Mouse (Mus musculus) embryonic facial prominence, embryonic 13.5 days (tissue): ENCODE data around the gene Tceanc2. TPM values are rescaled to one million over a fixed set of nuclear protein-coding genes. Genes with fewer than 3 reads are reported as not detected.

ENCODE experiments used
- ATAC-seq: fragments of 200-750 bp; cut with Nextera tagmentation; 2 replicates; pipeline ENCODE4 v1.8.0; 2017; ENCODE audit warnings: low read depth; ENCODE audit not compliant: insufficient number of reproducible peaks, insufficient read depth, low FRiP score, low TSS enrichment
- H3K27ac ChIP-seq: fragments of 300-500 bp; sonication (generic); 2 replicates; pipeline ENCODE4 v1.5.1; 2015; ENCODE audit warnings: moderate library complexity, mild to moderate bottlenecking, inconsistent platforms
- H3K27me3 ChIP-seq: fragments of 300-500 bp; sonication (generic); 2 replicates; pipeline ENCODE4 v1.6.1; 2015; ENCODE audit warnings: mild to moderate bottlenecking, inconsistent platforms
- H3K36me3 ChIP-seq: fragments of 300-500 bp; sonication (generic); 2 replicates; pipeline ENCODE4 v1.6.1; 2015; ENCODE audit warnings: mild to moderate bottlenecking, inconsistent platforms
- H3K4me1 ChIP-seq: fragments of 300-500 bp; sonication (generic); 2 replicates; pipeline ENCODE4 v1.6.1; 2015; ENCODE audit warnings: inconsistent platforms
- H3K4me2 ChIP-seq: fragments of 300-500 bp; sonication (generic); 2 replicates; pipeline ENCODE4 v1.6.1; 2015; ENCODE audit warnings: moderate library complexity, mild to moderate bottlenecking, inconsistent platforms
- H3K4me3 ChIP-seq: fragments of 300-500 bp; sonication (generic); 2 replicates; pipeline ENCODE4 v1.5.1; 2015; ENCODE audit warnings: mild to moderate bottlenecking, inconsistent platforms
- H3K9ac ChIP-seq: fragments of 300-500 bp; sonication (generic); 2 replicates; pipeline ENCODE4 v1.6.1; 2015; ENCODE audit warnings: mild to moderate bottlenecking, inconsistent platforms
- H3K9me3 ChIP-seq: fragments of 300-500 bp; sonication (generic); 2 replicates; pipeline ENCODE4 v1.6.1; 2016; ENCODE audit warnings: inconsistent platforms
- WGBS: fragments of 180-500 bp; shearing (Covaris S2); methylation state at CpG from one replicate; pipeline ENCODE4 v1.1.7; 2015; ENCODE audit warnings: mixed read lengths; 5-methylcytosine and 5-hydroxymethylcytosine counted together
- polyA plus RNA-seq: library from polyadenylated mRNA; unstranded; fragments of >200 nt; fragmentation: Nextera tagmentation; extraction: Ambion mirVana; gene quantifications from 2 replicates; pipeline ENCODE4 v1.2.1, GENCODE M21; 2015

Tceanc2 gene
- polyA plus RNA-seq, 1 experiment from 2014 or later: 37.7 TPM

GRCm38 (mm10) chr4:107203001-107203400, 24.1 kb upstream of the Tceanc2 start:
- no peak overlapping the region for H3K9ac ChIP-seq
- no peaks in the 10 kb centered on the region for H3K4me1 ChIP-seq
- H3K27me3 ChIP-seq: no peaks in the 10 kb centered on the region
- H3K4me3 ChIP-seq: no peak overlapping the region
- no peak overlapping the region for H3K27ac ChIP-seq
- WGBS: 86% methylated on average over 7 of the region's 7 CpGs
- H3K9me3 ChIP-seq: no peaks in the 10 kb centered on the region
- ATAC-seq: no peak
- H3K4me2 ChIP-seq: no peak overlapping the region
- H3K36me3 ChIP-seq: peaks cover 98% of the 10 kb centered on the region

GRCm38 (mm10) chr4:107201779-107202178, 22.9 kb upstream of the Tceanc2 start:
- Histone ChIP-seq H3K27ac (no peak overlapping the region), H3K9ac (no peak overlapping the region), H3K9me3 (no peaks in the 10 kb centered on the region), H3K36me3 (peaks cover 95% of the 10 kb centered on the region), H3K4me2 (no peak overlapping the region), H3K4me1 (no peaks in the 10 kb centered on the region), H3K27me3 (no peaks in the 10 kb centered on the region), H3K4me3 (no peak overlapping the region)
- 92% methylated on average over 3 of the region's 3 CpGs for WGBS
- no peak for ATAC-seq

- whole genome bisulfite sequencing: 86% methylated on average over 5 of the region's 5 CpGs
- peaks cover 87% of the 10 kb centered on the region for H3K36me3 ChIP-seq
- H3K27me3 ChIP-seq: no peaks in the 10 kb centered on the region
- H3K4me2 ChIP-seq: no peak overlapping the region
- no peak overlapping the region for H3K27ac ChIP-seq
- H3K9ac ChIP-seq: no peak overlapping the region
- no peak overlapping the region for H3K4me3 ChIP-seq
- H3K9me3 ChIP-seq: no peaks in the 10 kb centered on the region
- no peaks in the 10 kb centered on the region for H3K4me1 ChIP-seq
- no peak for ATAC-seq
Measured at GRCm38 (mm10) chr4:107198072-107198471, 19.2 kb upstream of the Tceanc2 start.

- Histone ChIP-seq H3K27me3 (no peaks in the 10 kb centered on the region), H3K4me1 (no peaks in the 10 kb centered on the region), H3K4me2 (no peak overlapping the region), H3K4me3 (no peak overlapping the region), H3K36me3 (peaks cover 84% of the 10 kb centered on the region), H3K27ac (no peak overlapping the region), H3K9me3 (no peaks in the 10 kb centered on the region), H3K9ac (no peak overlapping the region)
- 75% methylated on average over 2 of the region's 2 CpGs for WGBS
- ATAC-seq: no peak
Measured at GRCm38 (mm10) chr4:107196454-107196853, 17.5 kb upstream of the Tceanc2 start.

- WGBS: 95% methylated on average over 3 of the region's 3 CpGs
- Histone ChIP-seq H3K27ac (no peak overlapping the region), H3K27me3 (no peaks in the 10 kb centered on the region), H3K4me3 (no peak overlapping the region), H3K36me3 (peaks cover 81% of the 10 kb centered on the region), H3K4me2 (no peak overlapping the region), H3K9ac (no peak overlapping the region), H3K9me3 (no peaks in the 10 kb centered on the region), H3K4me1 (no peaks in the 10 kb centered on the region)
- ATAC-seq: no peak
Measured at GRCm38 (mm10) chr4:107193841-107194240, 14.9 kb upstream of the Tceanc2 start.

GRCm38 (mm10) chr4:107185703-107186102, 6.8 kb upstream of the Tceanc2 start:
- Histone ChIP-seq H3K4me1 (peaks cover 48% of the 10 kb centered on the region), H3K27me3 (no peaks in the 10 kb centered on the region), H3K9ac (no peak overlapping the region), H3K4me2 (peak overlapping the region; percentile 43), H3K27ac (peak overlapping the region; percentile 95), H3K36me3 (peaks cover 42% of the 10 kb centered on the region), H3K9me3 (no peaks in the 10 kb centered on the region), H3K4me3 (no peak overlapping the region)
- 14% methylated on average over 3 of the region's 3 CpGs for WGBS
- 0 out of 2 replicates have a peak, but pooled peaks have one; percentile 56 for ATAC-seq

- ATAC-seq: no peak
- H3K9me3 ChIP-seq: no peaks in the 10 kb centered on the region
- peaks cover 19% of the 10 kb centered on the region for H3K36me3 ChIP-seq
- peaks cover 59% of the 10 kb centered on the region for H3K4me1 ChIP-seq
- H3K27ac ChIP-seq: peak overlapping the region; percentile 78
- no peak overlapping the region for H3K4me3 ChIP-seq
- H3K27me3 ChIP-seq: no peaks in the 10 kb centered on the region
- no peak overlapping the region for H3K9ac ChIP-seq
- WGBS: 80% methylated on average over 4 of the region's 4 CpGs
- 0 out of 2 replicates have a peak overlapping the region, but pooled peaks have one; percentile 2 for H3K4me2 ChIP-seq
Measured at GRCm38 (mm10) chr4:107183203-107183602, 4.3 kb upstream of the Tceanc2 start.

GRCm38 (mm10) chr4:107182796-107183195, 3.9 kb upstream of the Tceanc2 start:
- Histone ChIP-seq H3K9ac (no peak overlapping the region), H3K4me1 (peaks cover 59% of the 10 kb centered on the region), H3K4me2 (0 out of 2 replicates have a peak overlapping the region, but pooled peaks have one; percentile 2), H3K36me3 (peaks cover 15% of the 10 kb centered on the region), H3K27ac (peak overlapping the region; percentile 78), H3K9me3 (no peaks in the 10 kb centered on the region), H3K27me3 (no peaks in the 10 kb centered on the region), H3K4me3 (no peak overlapping the region)
- no peak for ATAC-seq
- WGBS: 41% methylated on average over 2 of the region's 2 CpGs

- Histone ChIP-seq H3K4me3 (no peak overlapping the region), H3K4me1 (peaks cover 66% of the 10 kb centered on the region), H3K27ac (peak overlapping the region; percentile 51; the same call in 1 of the 2 replicates), H3K27me3 (no peaks in the 10 kb centered on the region), H3K4me2 (peak overlapping the region; percentile 33), H3K9ac (0 out of 2 replicates have a peak overlapping the region, but pooled peaks have one; percentile 44), H3K9me3 (no peaks in the 10 kb centered on the region), H3K36me3 (peaks cover 7% of the 10 kb centered on the region)
- ATAC-seq: no peak
- 66% methylated on average over 6 of the region's 6 CpGs for WGBS
Measured at GRCm38 (mm10) chr4:107181866-107182265, 3.0 kb upstream of the Tceanc2 start.

- Histone ChIP-seq H3K27ac (no peak overlapping the region), H3K4me2 (peak overlapping the region; percentile 66), H3K4me3 (no peak overlapping the region), H3K36me3 (0 out of 2 replicates have a peak, but pooled peaks cover 3% of the 10 kb centered on the region), H3K4me1 (peaks cover 60% of the 10 kb centered on the region), H3K27me3 (no peaks in the 10 kb centered on the region), H3K9ac (no peak overlapping the region), H3K9me3 (no peaks in the 10 kb centered on the region)
- ATAC-seq: no peak
Measured at GRCm38 (mm10) chr4:107180746-107181145, 1.8 kb upstream of the Tceanc2 start.

- ATAC-seq: no peak
- Histone ChIP-seq H3K27ac (peak overlapping the region; percentile 96), H3K27me3 (no peaks in the 10 kb centered on the region), H3K4me2 (peak overlapping the region; percentile 66), H3K9ac (peak overlapping the region; percentile 95), H3K9me3 (no peaks in the 10 kb centered on the region), H3K4me3 (peak overlapping the region; percentile 99), H3K36me3 (peaks cover 10% of the 10 kb centered on the region), H3K4me1 (peaks cover 50% of the 10 kb centered on the region)
- WGBS: 2% methylated on average over 8 of the region's 8 CpGs
Measured at GRCm38 (mm10) chr4:107179561-107179960, 645 bp upstream of the Tceanc2 start.

GRCm38 (mm10) chr4:107178182-107178829, 610 bp downstream of the Tceanc2 start, which contains the start of gene Tmem59:
Gene Tmem59 (plus strand): TSS chr4:107178399.
- Histone ChIP-seq H3K9me3 (no peaks in the 10 kb centered on the region), H3K27me3 (no peaks in the 10 kb centered on the region), H3K36me3 (peaks cover 21% of the 10 kb centered on the region), H3K4me3 (peak within 1 kb of the TSS; percentile 99), H3K4me2 (peak within 1 kb of the TSS; percentile 66), H3K4me1 (peaks cover 43% of the 10 kb centered on the region), H3K27ac (peak within 1 kb of the TSS; percentile 96), H3K9ac (peak within 1 kb of the TSS; percentile 95)
- under 1% methylated on average over 48 of the region's 49 CpGs for WGBS
- peak; percentile 93 for ATAC-seq
